Mouse (Mus musculus) intestine, postnatal 0 days (tissue): ENCODE data around the gene Gfi1. TPM values are rescaled to one million over a fixed set of nuclear protein-coding genes. Genes with fewer than 3 reads are reported as not detected.

Experiments used
- ATAC-seq: fragments of 200-750 bp; cut with Nextera tagmentation; 2 replicates; pipeline ENCODE4 v1.8.0; 2017; ENCODE audit warnings: mild to moderate bottlenecking, moderate TSS enrichment, moderate library complexity
- H3K27ac ChIP-seq: fragments of 300-500 bp; sonication (generic); 2 replicates; pipeline ENCODE4 v1.5.1; 2014; ENCODE audit warnings: mild to moderate bottlenecking, low read depth, low read length, moderate library complexity
- H3K27me3 ChIP-seq: fragments of 300-500 bp; sonication (generic); replicated peaks from 2 replicates; pipeline ENCODE4 v1.6.1; 2014; ENCODE audit warnings: low read length, mixed read lengths; ENCODE audit not compliant: control insufficient read depth, insufficient read depth
- H3K36me3 ChIP-seq: fragments of 300-500 bp; sonication (generic); 2 replicates; pipeline ENCODE4 v1.6.1; 2014; ENCODE audit warnings: mild to moderate bottlenecking, moderate library complexity; ENCODE audit not compliant: control insufficient read depth, insufficient read depth
- H3K4me1 ChIP-seq: fragments of 300-500 bp; sonication (generic); replicated peaks from 2 replicates; pipeline ENCODE4 v1.6.1; 2014; ENCODE audit warnings: antibody characterized with exemption, low read length, mixed read lengths; ENCODE audit not compliant: control insufficient read depth, insufficient read depth
- H3K4me2 ChIP-seq: fragments of 300-500 bp; sonication (generic); replicated peaks from 2 replicates; pipeline ENCODE4 v1.6.1; 2014; ENCODE audit warnings: low read depth, mild to moderate bottlenecking, moderate library complexity
- H3K4me3 ChIP-seq: fragments of 300-500 bp; sonication (generic); 2 replicates; pipeline ENCODE4 v1.5.1; 2014; ENCODE audit warnings: low read depth, low read length
- H3K9ac ChIP-seq: fragments of 300-500 bp; sonication (generic); 2 replicates; pipeline ENCODE4 v1.6.1; 2014; ENCODE audit warnings: mild to moderate bottlenecking, low read depth, low read length
- H3K9me3 ChIP-seq: fragments of 300-500 bp; sonication (generic); 2 replicates; pipeline ENCODE4 v1.6.1; 2016; ENCODE audit warnings: mixed run types; ENCODE audit not compliant: control insufficient read depth
- CTCF ChIP-seq: sonication (generic); IDR thresholded peaks from 2 replicates; pipeline ENCODE4 v1.5.1; 2016; ENCODE audit warnings: low read depth, mild to moderate bottlenecking, control low read depth, antibody characterized with exemption, moderate library complexity
- WGBS: fragments of 180-500 bp; shearing (Covaris S2); extraction: QIAGEN DNeasy Blood & Tissue Kit; methylation state at CpG from one replicate; pipeline ENCODE4 v1.1.7; 2014; 5-methylcytosine and 5-hydroxymethylcytosine counted together
- polyA plus RNA-seq: library from polyadenylated mRNA; unstranded; fragments of >200 nt; fragmentation: Nextera tagmentation; extraction: Ambion mirVana; gene quantifications from 2 replicates; pipeline ENCODE4 v1.2.1, GENCODE M21; 2015

Gfi1 gene
- 0.37 and 0.38 TPM in 2 replicates for polyA plus RNA-seq

DNA sequence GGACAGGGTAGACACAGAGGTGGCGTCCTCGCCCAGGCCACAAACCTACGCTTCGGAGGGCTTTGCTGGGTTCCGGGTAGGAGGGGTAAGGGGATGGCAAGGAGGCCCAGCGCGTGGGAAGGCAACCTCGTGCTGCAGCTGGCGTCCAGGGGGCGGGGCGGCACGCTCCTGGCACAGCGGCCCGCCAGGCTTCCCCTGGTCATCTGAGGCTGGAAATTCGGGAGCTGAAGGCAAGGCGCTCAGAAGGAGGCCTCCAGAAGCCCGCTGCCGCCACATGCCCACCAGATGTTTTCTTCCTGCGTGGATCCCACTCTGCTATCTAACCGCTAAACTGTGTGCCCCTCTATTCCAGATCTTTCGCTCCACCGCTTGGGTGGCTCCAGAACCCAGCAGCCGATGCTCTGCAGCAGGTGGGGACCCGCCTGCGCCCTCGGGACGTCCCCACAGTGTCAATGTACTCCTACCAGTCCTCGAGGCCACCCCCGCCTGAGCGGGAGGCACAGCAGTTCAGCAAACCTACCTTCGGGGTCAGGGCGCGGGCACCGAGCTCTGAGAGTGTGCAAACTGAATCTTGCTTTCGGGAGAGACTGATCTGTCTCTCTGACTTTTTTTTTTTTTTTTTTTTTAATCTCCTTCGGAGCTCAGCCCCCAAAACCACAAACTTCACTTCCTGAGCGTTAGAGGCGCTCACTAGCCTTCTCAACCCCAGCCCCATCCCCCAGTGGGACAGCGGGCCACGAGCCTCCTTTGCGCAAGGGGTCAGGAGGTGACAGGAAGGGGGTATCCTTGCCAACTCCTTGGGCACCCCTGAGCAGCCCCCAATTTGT, at the start of gene Gfi1:
TSS of gene Gfi1 (minus strand) at position 602 of the 827 bp plus-strand sequence.
- peak within 1 kb of the TSS; percentile 29 for H3K4me3 ChIP-seq
- H3K27me3 ChIP-seq, result peaks cover 93% of the 10 kb centered on the region
- H3K4me1 ChIP-seq, result peaks cover 8% of the 10 kb centered on the region; the same call in 1 of the 2 replicates
- no peak for TF ChIP-seq CTCF
- H3K9ac ChIP-seq, result no peak within 1 kb of the TSS
- 2% methylated on average over 35 of the region's 41 CpGs for WGBS
- H3K4me2 ChIP-seq, result peak within 1 kb of the TSS; percentile 68
- H3K9me3 ChIP-seq, result no peaks in the 10 kb centered on the region
- no peak for ATAC-seq
- no peak within 1 kb of the TSS for H3K27ac ChIP-seq
- no peaks in the 10 kb centered on the region for H3K36me3 ChIP-seq

DNA sequence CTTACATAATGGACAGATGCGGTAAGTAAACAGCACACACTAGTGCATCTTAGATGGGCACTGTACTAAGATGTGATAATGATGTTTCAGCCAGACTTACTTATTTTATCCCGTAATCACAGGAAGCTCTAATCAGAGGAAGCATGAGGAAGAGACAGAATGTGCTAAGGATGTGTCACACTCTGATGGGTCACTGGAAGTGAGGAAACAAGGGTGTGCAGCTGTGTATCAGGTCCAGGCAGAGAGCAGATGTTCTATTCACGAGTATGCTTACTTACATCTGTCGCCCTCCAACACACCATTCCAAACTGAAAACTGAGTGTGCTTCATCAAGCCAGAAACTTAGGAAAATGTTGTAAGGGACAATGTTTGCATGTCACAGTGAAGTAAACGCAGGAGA, 46.2 kb upstream of the Gfi1 start:
- Histone ChIP-seq H3K9me3 (no peaks in the 10 kb centered on the region), H3K4me3 (no peak overlapping the region), H3K4me2 (no peak overlapping the region), H3K27ac (no peak overlapping the region), H3K4me1 (no peaks in the 10 kb centered on the region), H3K27me3 (no peaks in the 10 kb centered on the region), H3K9ac (no peak overlapping the region), H3K36me3 (peaks cover 6% of the 10 kb centered on the region; the same call in 1 of the 2 replicates)
- ATAC-seq, result no peak
- TF ChIP-seq CTCF, result no peak
- WGBS, result 66% methylated on average over 5 of the region's 5 CpGs

DNA sequence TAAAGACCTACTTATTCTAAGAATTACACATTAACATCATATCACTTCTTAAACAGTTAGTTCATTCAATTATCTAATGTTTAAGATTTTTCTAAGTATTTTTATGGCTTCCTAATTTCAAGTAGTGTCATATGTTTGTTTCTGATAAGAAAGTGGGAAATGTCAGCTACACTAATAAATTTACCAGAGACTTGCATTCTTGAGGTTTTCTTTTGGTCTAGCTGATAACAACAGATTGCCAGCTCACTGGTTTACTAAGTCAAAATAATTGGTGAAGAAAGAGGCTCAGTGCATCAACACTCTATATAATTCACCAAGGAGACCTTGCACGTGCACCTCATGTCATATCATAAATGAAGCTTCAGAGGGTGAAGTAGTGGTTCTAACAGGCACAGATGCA, 42.4 kb upstream of the Gfi1 start:
- no peak for ATAC-seq
- Histone ChIP-seq H3K4me1 (no peaks in the 10 kb centered on the region), H3K9me3 (no peaks in the 10 kb centered on the region), H3K27me3 (no peaks in the 10 kb centered on the region), H3K4me3 (no peak overlapping the region), H3K4me2 (no peak overlapping the region), H3K27ac (no peak overlapping the region), H3K9ac (no peak overlapping the region), H3K36me3 (peaks cover 4% of the 10 kb centered on the region; the same call in 1 of the 2 replicates)
- 88% methylated on average over 1 of the region's 1 CpGs for WGBS
- no peak for TF ChIP-seq CTCF

DNA sequence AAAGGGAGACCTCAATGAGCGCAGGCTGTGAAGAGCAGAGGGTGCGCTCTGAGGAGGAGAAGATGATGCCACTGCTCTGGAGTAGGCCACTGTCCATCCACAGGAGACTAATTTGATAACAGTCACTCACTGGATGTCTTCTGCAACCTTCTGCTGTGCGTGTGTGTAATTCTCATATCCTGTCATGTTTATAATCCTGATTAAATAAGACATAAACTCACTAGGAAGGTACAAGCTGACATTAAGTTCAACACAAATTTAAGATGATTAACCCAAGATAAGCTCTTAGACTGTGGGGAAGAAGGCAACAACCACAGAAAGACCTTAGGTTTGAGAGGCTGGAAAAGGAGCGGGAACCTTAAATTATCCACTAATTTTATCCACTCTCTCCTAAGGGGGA, 40.1 kb upstream of the Gfi1 start:
- no peak for ATAC-seq
- H3K4me1 ChIP-seq, result no peaks in the 10 kb centered on the region
- H3K9me3 ChIP-seq, result no peaks in the 10 kb centered on the region
- WGBS, result 93% methylated on average over 4 of the region's 4 CpGs
- H3K4me3 ChIP-seq, result no peak overlapping the region
- no peak overlapping the region for H3K9ac ChIP-seq
- peaks cover 4% of the 10 kb centered on the region; the same call in 1 of the 2 replicates for H3K36me3 ChIP-seq
- H3K27ac ChIP-seq, result no peak overlapping the region
- H3K4me2 ChIP-seq, result no peak overlapping the region
- TF ChIP-seq CTCF, result no peak
- H3K27me3 ChIP-seq, result no peaks in the 10 kb centered on the region

DNA sequence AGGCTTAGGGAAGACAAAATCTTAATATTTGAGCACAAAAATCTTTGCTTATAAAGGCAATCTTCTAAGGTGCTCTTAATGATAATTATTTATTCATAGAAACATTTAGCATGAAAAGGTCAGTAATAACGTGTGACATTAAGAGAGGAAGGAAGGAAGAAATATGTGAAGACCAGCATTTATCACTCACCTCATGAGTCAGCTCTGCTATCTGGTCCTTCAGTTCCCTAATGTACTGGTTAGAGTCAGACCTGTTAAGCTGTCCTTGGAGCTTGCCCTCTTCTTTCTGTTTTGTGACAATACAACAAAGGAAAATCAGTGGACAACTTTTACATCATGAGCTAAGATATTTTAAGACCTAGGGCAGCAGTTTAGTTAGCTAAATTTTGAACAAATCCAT, 38.6 kb upstream of the Gfi1 start:
- Histone ChIP-seq H3K27me3 (no peaks in the 10 kb centered on the region), H3K9ac (no peak overlapping the region), H3K4me3 (no peak overlapping the region), H3K4me2 (no peak overlapping the region), H3K27ac (no peak overlapping the region), H3K4me1 (no peaks in the 10 kb centered on the region), H3K9me3 (no peaks in the 10 kb centered on the region), H3K36me3 (peaks cover 10% of the 10 kb centered on the region)
- WGBS, result 77% methylated on average over 1 of the region's 1 CpGs
- no peak for ATAC-seq
- no peak for TF ChIP-seq CTCF

DNA sequence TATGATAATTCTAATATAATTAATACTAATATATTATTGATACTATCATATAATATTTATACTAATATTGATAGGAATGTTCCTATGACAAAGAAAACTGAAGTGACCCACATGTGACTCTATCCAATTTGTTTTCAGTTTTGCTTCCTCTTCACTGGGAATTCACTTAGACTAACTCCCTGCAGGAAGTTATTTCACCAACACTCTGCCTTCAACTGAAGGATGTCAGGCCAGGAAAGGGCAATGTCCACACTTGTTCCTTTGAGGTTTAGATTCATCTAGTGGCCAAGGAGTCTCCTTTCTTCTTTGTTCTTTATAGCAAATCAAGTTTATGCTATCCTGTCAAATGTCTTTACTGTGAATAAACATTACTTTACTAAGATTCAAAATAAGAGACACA, 37.8 kb upstream of the Gfi1 start:
- H3K9ac ChIP-seq, result no peak overlapping the region
- H3K4me1 ChIP-seq, result no peaks in the 10 kb centered on the region
- no peaks in the 10 kb centered on the region for H3K27me3 ChIP-seq
- no peak overlapping the region for H3K4me3 ChIP-seq
- peaks cover 10% of the 10 kb centered on the region for H3K36me3 ChIP-seq
- no peak for ATAC-seq
- TF ChIP-seq CTCF, result no peak
- no peaks in the 10 kb centered on the region for H3K9me3 ChIP-seq
- H3K27ac ChIP-seq, result no peak overlapping the region
- no peak overlapping the region for H3K4me2 ChIP-seq
